Mouse (Mus musculus) neural tube, embryonic 14.5 days (tissue): ENCODE measurements around the gene Ppm1a. TPM values are rescaled to one million over a fixed set of nuclear protein-coding genes. Genes with fewer than 3 reads are reported as not detected.

Experiments
- ATAC-seq: fragments of 200-750 bp; cut with Nextera tagmentation; 2 replicates; pipeline ENCODE4 v1.8.0; 2017; ENCODE audit warnings: low read depth, mild to moderate bottlenecking, moderate TSS enrichment, moderate library complexity
- H3K27ac ChIP-seq: fragments of 300-500 bp; sonication (generic); 2 replicates; pipeline ENCODE4 v1.5.1; 2014; ENCODE audit warnings: low read depth, mild to moderate bottlenecking, control low read depth, low read length, moderate library complexity, mixed read lengths
- H3K27me3 ChIP-seq: fragments of 300-500 bp; sonication (generic); 2 replicates; pipeline ENCODE4 v1.6.1; 2014; ENCODE audit warnings: low read length; ENCODE audit not compliant: control insufficient read depth, insufficient read depth
- H3K36me3 ChIP-seq: fragments of 300-500 bp; sonication (generic); 2 replicates; pipeline ENCODE4 v1.6.1; 2014; ENCODE audit warnings: low read length, mixed read lengths; ENCODE audit not compliant: control insufficient read depth, insufficient read depth
- H3K4me1 ChIP-seq: fragments of 300-500 bp; sonication (generic); 2 replicates; pipeline ENCODE4 v1.6.1; 2014; ENCODE audit warnings: low read length; ENCODE audit not compliant: control insufficient read depth, insufficient read depth
- H3K4me2 ChIP-seq: fragments of 300-500 bp; sonication (generic); 2 replicates; pipeline ENCODE4 v1.6.1; 2014; ENCODE audit warnings: mild to moderate bottlenecking, low read depth, low read length, control low read depth
- H3K4me3 ChIP-seq: fragments of 300-500 bp; sonication (generic); 2 replicates; pipeline ENCODE4 v1.5.1; 2014; ENCODE audit warnings: low read depth, low read length, control low read depth, mixed read lengths
- H3K9ac ChIP-seq: fragments of 300-500 bp; sonication (generic); replicated peaks from 2 replicates; pipeline ENCODE4 v1.6.1; 2014; ENCODE audit warnings: low read depth, mild to moderate bottlenecking, control low read depth, low read length, mixed read lengths
- H3K9me3 ChIP-seq: fragments of 300-500 bp; sonication (generic); 2 replicates; pipeline ENCODE4 v1.6.1; 2016; ENCODE audit warnings: low read length; ENCODE audit not compliant: control insufficient read depth
- WGBS: fragments of 180-500 bp; shearing (Covaris S2); extraction: QIAGEN DNeasy Blood & Tissue Kit; methylation state at CpG from one replicate; pipeline ENCODE4 v1.1.7; 2014; 5-methylcytosine and 5-hydroxymethylcytosine counted together
- polyA plus RNA-seq: library from polyadenylated mRNA; unstranded; fragments of >200 nt; fragmentation: Nextera tagmentation; extraction: Ambion mirVana; gene quantifications from 2 replicates; pipeline ENCODE4 v1.2.1, GENCODE M21; 2014

Ppm1a gene
- polyA plus RNA-seq, 1 experiment from 2014 or later: 86.7 TPM

GRCm38 (mm10) chr12:72727611-72728010 is 29.6 kb upstream of the Ppm1a start:
- 82% methylated on average over 5 of the region's 5 CpGs for WGBS

GRCm38 (mm10) chr12:72734112-72734511 is 23.1 kb upstream of the Ppm1a start:
- Histone ChIP-seq H3K4me1 (no peaks in the 10 kb centered on the region), H3K9me3 (no peaks in the 10 kb centered on the region), H3K4me3 (no peak overlapping the region), H3K27ac (no peak overlapping the region), H3K4me2 (no peak overlapping the region), H3K27me3 (no peaks in the 10 kb centered on the region), H3K9ac (no peak overlapping the region), H3K36me3 (no peaks in the 10 kb centered on the region)
- no peak for ATAC-seq
- 21% methylated on average over 2 of the region's 2 CpGs for WGBS

More at GRCm38 (mm10) chr12:72727611-72728010, 29.6 kb upstream of the Ppm1a start:
- Histone ChIP-seq H3K9ac (no peak overlapping the region), H3K36me3 (no peaks in the 10 kb centered on the region), H3K9me3 (no peaks in the 10 kb centered on the region), H3K27me3 (no peaks in the 10 kb centered on the region), H3K4me1 (no peaks in the 10 kb centered on the region), H3K27ac (no peak overlapping the region), H3K4me3 (no peak overlapping the region), H3K4me2 (no peak overlapping the region)
- no peak for ATAC-seq

DNA sequence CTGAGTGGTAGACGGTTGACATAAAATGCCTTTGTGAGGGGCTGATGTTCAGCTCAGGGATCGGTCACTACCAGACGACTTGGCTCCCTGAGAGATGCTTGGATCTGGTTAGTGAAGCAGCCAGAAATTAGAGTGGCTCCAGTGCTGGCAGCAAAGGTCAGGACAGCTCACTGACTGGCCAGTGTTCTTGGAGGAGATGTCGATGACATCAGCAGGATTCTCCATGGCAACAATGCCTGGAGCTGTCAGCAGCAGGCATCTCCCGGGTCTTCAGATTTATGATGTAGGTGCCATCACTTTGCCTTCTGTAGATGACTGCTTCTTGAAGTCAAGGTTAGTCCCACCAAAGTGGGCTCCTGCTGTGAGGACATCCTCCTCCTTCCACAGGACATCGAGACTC is 16.1 kb upstream of the Ppm1a start:
- 63% methylated on average over 6 of the region's 6 CpGs for WGBS

GRCm38 (mm10) chr12:72744803-72745360 is 12.4 kb upstream of the Ppm1a start:
- no peak overlapping the region for H3K4me2 ChIP-seq
- H3K27me3 ChIP-seq: no peaks in the 10 kb centered on the region
- H3K4me1 ChIP-seq: no peaks in the 10 kb centered on the region
- no peak overlapping the region for H3K4me3 ChIP-seq
- no peak overlapping the region for H3K27ac ChIP-seq
- WGBS: 53% methylated on average over 9 of the region's 9 CpGs
- no peaks in the 10 kb centered on the region for H3K36me3 ChIP-seq
- no peak for ATAC-seq
- H3K9me3 ChIP-seq: no peaks in the 10 kb centered on the region
- no peak overlapping the region for H3K9ac ChIP-seq

More for the DNA sequence above, 16.1 kb upstream of the Ppm1a start:
- no peaks in the 10 kb centered on the region for H3K36me3 ChIP-seq
- H3K27me3 ChIP-seq: no peaks in the 10 kb centered on the region
- H3K9ac ChIP-seq: no peak overlapping the region
- ATAC-seq: no peak
- no peak overlapping the region for H3K4me3 ChIP-seq
- no peaks in the 10 kb centered on the region for H3K9me3 ChIP-seq
- no peak overlapping the region for H3K4me2 ChIP-seq
- no peak overlapping the region for H3K27ac ChIP-seq
- no peaks in the 10 kb centered on the region for H3K4me1 ChIP-seq

- H3K4me2 ChIP-seq: no peak overlapping the region
- ATAC-seq: no peak
- H3K27ac ChIP-seq: no peak overlapping the region
- H3K36me3 ChIP-seq: no peaks in the 10 kb centered on the region
- no peaks in the 10 kb centered on the region for H3K27me3 ChIP-seq
- H3K9me3 ChIP-seq: no peaks in the 10 kb centered on the region
- 61% methylated on average over 14 of the region's 14 CpGs for WGBS
- H3K9ac ChIP-seq: no peak overlapping the region
- H3K4me3 ChIP-seq: no peak overlapping the region
- H3K4me1 ChIP-seq: no peaks in the 10 kb centered on the region
Measured at GRCm38 (mm10) chr12:72745486-72745885, 11.8 kb upstream of the Ppm1a start.

- Histone ChIP-seq H3K27ac (no peak overlapping the region), H3K4me3 (no peak overlapping the region), H3K4me2 (no peak overlapping the region), H3K9ac (no peak overlapping the region), H3K9me3 (no peaks in the 10 kb centered on the region), H3K36me3 (no peaks in the 10 kb centered on the region), H3K4me1 (no peaks in the 10 kb centered on the region), H3K27me3 (no peaks in the 10 kb centered on the region)
- WGBS: 53% methylated on average over 4 of the region's 4 CpGs
- no peak for ATAC-seq
Measured at GRCm38 (mm10) chr12:72748341-72748740, 8.9 kb upstream of the Ppm1a start.

- Histone ChIP-seq H3K4me3 (no peak overlapping the region), H3K4me1 (no peaks in the 10 kb centered on the region), H3K27me3 (no peaks in the 10 kb centered on the region), H3K27ac (no peak overlapping the region), H3K9ac (no peak overlapping the region), H3K9me3 (no peaks in the 10 kb centered on the region), H3K36me3 (no peaks in the 10 kb centered on the region), H3K4me2 (no peak overlapping the region)
- no peak for ATAC-seq
- WGBS: 94% methylated on average over 4 of the region's 4 CpGs
Measured at GRCm38 (mm10) chr12:72748841-72749240, 8.4 kb upstream of the Ppm1a start.

- Histone ChIP-seq H3K27ac (no peak overlapping the region), H3K4me2 (no peak overlapping the region), H3K36me3 (no peaks in the 10 kb centered on the region), H3K9ac (no peak overlapping the region), H3K4me1 (no peaks in the 10 kb centered on the region), H3K9me3 (no peaks in the 10 kb centered on the region), H3K27me3 (no peaks in the 10 kb centered on the region), H3K4me3 (no peak overlapping the region)
- WGBS: 90% methylated on average over 2 of the region's 2 CpGs
- no peak for ATAC-seq
Measured at GRCm38 (mm10) chr12:72749500-72749899, 7.8 kb upstream of the Ppm1a start.

GRCm38 (mm10) chr12:72750016-72750415 is 7.2 kb upstream of the Ppm1a start:
- Histone ChIP-seq H3K27me3 (no peaks in the 10 kb centered on the region), H3K4me2 (no peak overlapping the region), H3K9me3 (no peaks in the 10 kb centered on the region), H3K36me3 (no peaks in the 10 kb centered on the region), H3K27ac (no peak overlapping the region), H3K9ac (no peak overlapping the region), H3K4me3 (no peak overlapping the region), H3K4me1 (no peaks in the 10 kb centered on the region)
- no peak for ATAC-seq
- 83% methylated on average over 5 of the region's 5 CpGs for WGBS
